Mouse (Mus musculus) G1E (cell line): ENCODE measurements around the gene Serpine2.

Experiments
- CTCF ChIP-seq: IDR thresholded peaks from 2 replicates; pipeline ENCODE4 v1.5.1; 2012; ENCODE audit warnings: low read depth, low read length, inconsistent platforms, mixed read lengths
- GATA1 ChIP-seq: IDR thresholded peaks from 2 replicates; pipeline ENCODE4 v1.6.1; 2012; ENCODE audit warnings: borderline replicate concordance, low read length, inconsistent platforms, mixed read lengths
- GATA2 ChIP-seq: IDR thresholded peaks from 2 replicates; pipeline ENCODE4 v1.6.1; 2012; ENCODE audit warnings: low read depth, low read length, inconsistent platforms, borderline replicate concordance
- TAL1 ChIP-seq: conservative IDR thresholded peaks from 2 replicates; pipeline ENCODE4 v1.6.1; 2012; ENCODE audit warnings: low read depth, low read length, inconsistent platforms, mixed read lengths

GRCm38 (mm10) chr1:79848663-79849062 is 12.3 kb downstream of the Serpine2 start:
- no peak for TF ChIP-seq CTCF
- TF ChIP-seq GATA1, result no peak
- TF ChIP-seq TAL1, result no peak
- TF ChIP-seq GATA2, result no peak
